Mouse (Mus musculus) G1E (cell line): ENCODE measurements around the gene Cfap221.

Experiments used
- CTCF ChIP-seq: IDR thresholded peaks from 2 replicates; pipeline ENCODE4 v1.5.1; 2012; ENCODE audit warnings: low read depth, low read length, inconsistent platforms, mixed read lengths
- GATA1 ChIP-seq: IDR thresholded peaks from 2 replicates; pipeline ENCODE4 v1.6.1; 2012; ENCODE audit warnings: borderline replicate concordance, low read length, inconsistent platforms, mixed read lengths

GRCm38 (mm10) chr1:119957716-119958222, 39.3 kb downstream of the Cfap221 start:
- TF ChIP-seq GATA1 (no peak), CTCF (no peak)
